Comparison of ENCODE assay signal across 8 mouse cellular contexts in the genomic region with DNA sequence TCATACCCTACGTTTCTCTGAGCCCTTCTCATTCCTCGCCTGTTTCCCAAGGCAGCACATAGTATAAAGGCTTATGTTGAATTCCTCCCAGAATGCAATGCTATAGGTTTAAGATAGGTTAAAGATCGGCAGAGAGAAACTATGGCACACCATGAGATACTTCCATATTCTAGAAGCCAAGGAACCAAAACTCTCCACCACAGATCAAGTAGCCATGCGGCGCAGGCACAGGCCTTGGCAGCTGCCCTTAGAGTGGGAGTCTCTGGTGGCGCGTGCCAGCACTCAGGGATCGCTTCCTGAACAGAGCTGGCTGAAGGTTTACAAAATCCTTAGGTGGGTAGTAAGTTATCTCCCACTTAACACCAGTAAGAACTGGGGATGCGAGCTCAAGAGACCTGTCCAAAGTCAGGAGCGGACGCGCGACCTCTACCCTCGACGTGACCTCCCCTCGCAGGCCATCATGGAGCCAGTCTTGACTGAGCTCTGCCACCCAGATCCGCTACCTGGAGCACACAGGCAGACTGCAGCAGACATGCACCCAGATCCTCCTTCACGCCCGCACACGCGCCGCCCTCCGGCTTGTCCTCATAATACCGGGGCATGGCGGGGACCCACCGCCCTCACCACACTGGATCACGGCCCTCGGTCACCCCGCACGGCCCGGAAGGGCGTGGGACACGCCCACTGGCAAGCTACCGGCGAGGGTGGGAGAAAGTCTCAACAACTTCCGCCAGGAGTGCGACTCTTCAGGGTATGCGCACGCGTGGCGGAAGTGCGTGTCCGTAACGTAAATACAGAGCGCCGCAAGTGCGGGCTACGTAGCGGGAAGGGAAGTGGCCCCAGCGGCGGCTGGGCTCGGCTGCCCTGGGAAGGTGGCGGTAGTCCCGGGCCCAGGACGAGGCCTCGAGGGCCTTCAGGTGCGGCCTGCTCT. TPM values are rescaled to one million over a fixed set of nuclear protein-coding genes. Genes with fewer than 3 reads are reported as not detected.
DNase-seq lines count a peak whose midpoint lies in the region; ATAC-seq and TF ChIP-seq lines count a peak whose summit lies in the region.

A gene (minus strand): TSS at position 738 of the 931 bp plus-strand sequence.
A gene (plus strand): TSS at position 774 of the 931 bp plus-strand sequence.

- H3K27ac ChIP-seq in heart, embryonic 11.5 days (ENCODE audit: low read depth, low read length), result peak within 1 kb of the TSS; percentile 71
- H3K27ac ChIP-seq in kidney, embryonic 16.5 days (ENCODE audit: low read length), result peak within 1 kb of the TSS; percentile 51
- H3K27ac ChIP-seq in liver, adult 2 months (replicated peaks; ENCODE audit: insufficient read depth, low read depth, low read length), result peak within 1 kb of the TSS; percentile 61

- WGBS in heart, embryonic 11.5 days (ENCODE audit: insufficient replicate concordance), result 2% methylated on average over 57 of the region's 57 CpGs
- WGBS in kidney, embryonic 16.5 days, result 2% methylated on average over 57 of the region's 57 CpGs
- under 1% methylated on average over 57 of the region's 57 CpGs for WGBS in liver, adult 2 months

- H3ac ChIP-seq in C2C12 (ENCODE audit: control insufficient read depth, insufficient read length, low read depth) (peak within 1 kb of the TSS; percentile 99), myocyte (ENCODE audit: control insufficient read depth, insufficient read length) (peak within 1 kb of the TSS; percentile 70)

- peak within 1 kb of the TSS; percentile 80 for H3K4me3 ChIP-seq in C2C12 (ENCODE audit: insufficient read depth, poor library complexity, severe bottlenecking)
- H3K4me3 ChIP-seq in erythroblast, embryonic 14.5 days (replicated peaks), result peak within 1 kb of the TSS; percentile 92
- H3K4me3 ChIP-seq in heart, embryonic 11.5 days (ENCODE audit: low read depth, low read length), result peak within 1 kb of the TSS; percentile 89
- peak within 1 kb of the TSS; percentile 85 for H3K4me3 ChIP-seq in kidney, embryonic 16.5 days (ENCODE audit: low read length)
- H3K4me3 ChIP-seq in liver, adult 2 months (ENCODE audit: insufficient read depth, low read depth, low read length), result peak within 1 kb of the TSS; percentile 74
- H3K4me3 ChIP-seq in myocyte, result peak within 1 kb of the TSS; percentile 84

- peak within 1 kb of the TSS; percentile 91 for H3K9ac ChIP-seq in heart, embryonic 11.5 days (ENCODE audit: low read depth, low read length)
- H3K9ac ChIP-seq in kidney, embryonic 16.5 days (replicated peaks; ENCODE audit: low read length), result peak within 1 kb of the TSS; percentile 85
- H3K9ac ChIP-seq in liver, adult 2 months (ENCODE audit: low read depth, low read length), result peak within 1 kb of the TSS; percentile 97

- H3K79me3 ChIP-seq in C2C12 (ENCODE audit: low read depth), result peaks cover 50% of the 10 kb centered on the region

- H3K27me3 ChIP-seq in C2C12 (ENCODE audit: control insufficient read depth, insufficient read depth, insufficient read length) (no peaks in the 10 kb centered on the region), myocyte (ENCODE audit: control insufficient read depth, insufficient read depth, insufficient read length) (no peaks in the 10 kb centered on the region)
- no peaks in the 10 kb centered on the region for H3K27me3 ChIP-seq in erythroblast, embryonic 14.5 days (ENCODE audit: control insufficient read depth)
- H3K27me3 ChIP-seq in heart, embryonic 11.5 days (ENCODE audit: control insufficient read depth, insufficient read depth, low read length), result no peaks in the 10 kb centered on the region
- H3K27me3 ChIP-seq in kidney, embryonic 16.5 days (ENCODE audit: insufficient read depth, low read length), result no peaks in the 10 kb centered on the region
- H3K27me3 ChIP-seq in liver, adult 2 months (ENCODE audit: control insufficient read depth, insufficient read depth, low read length), result no peaks in the 10 kb centered on the region
- no peaks in the 10 kb centered on the region for H3K27me3 ChIP-seq in splenic B cell, adult 2 months (ENCODE audit: control insufficient read depth, insufficient read depth, low read length, poor library complexity, severe bottlenecking)

- peak; percentile 82 for TF ChIP-seq POLR2A in brain, embryonic 14.5 days (IDR thresholded peaks at IDR 0.05; ENCODE audit: borderline replicate concordance, extremely low read depth, insufficient read depth, insufficient read length, poor library complexity, severe bottlenecking)
- TF ChIP-seq POLR2A in liver, adult 2 months (IDR thresholded peaks at IDR 0.05; ENCODE audit: extremely low read depth, insufficient read depth, low read length), result peak; percentile 76
- peak; percentile 82 for TF ChIP-seq POLR2A in myocyte (IDR thresholded peaks at IDR 0.05; ENCODE audit: insufficient read length, low read depth)

- peaks cover 80% of the 10 kb centered on the region for H3K79me2 ChIP-seq in C2C12 (ENCODE audit: control insufficient read depth, insufficient read depth)
- peaks cover 19% of the 10 kb centered on the region; the same call in 1 of the 2 replicates for H3K79me2 ChIP-seq in liver, adult 2 months (ENCODE audit: control insufficient read depth, insufficient read depth, low read length)
- H3K79me2 ChIP-seq in myocyte (ENCODE audit: control insufficient read depth, insufficient read depth), result peaks cover 45% of the 10 kb centered on the region

- H3K4me1 ChIP-seq in erythroblast, embryonic 14.5 days (ENCODE audit: control insufficient read depth), result peaks cover 58% of the 10 kb centered on the region
- H3K4me1 ChIP-seq in heart, embryonic 11.5 days (ENCODE audit: control insufficient read depth, insufficient read depth, low read length), result peaks cover 19% of the 10 kb centered on the region
- H3K4me1 ChIP-seq in kidney, embryonic 16.5 days (ENCODE audit: insufficient read depth, low read length), result peaks cover 23% of the 10 kb centered on the region
- peaks cover 12% of the 10 kb centered on the region for H3K4me1 ChIP-seq in liver, adult 2 months (ENCODE audit: control insufficient read depth, insufficient read depth, low read length)

- TF ChIP-seq CTCF in C2C12 (IDR thresholded peaks at IDR 0.05; ENCODE audit: control insufficient read depth, insufficient read depth, insufficient read length), result no peak
- TF ChIP-seq CTCF in brain, embryonic 14.5 days (IDR thresholded peaks at IDR 0.05; ENCODE audit: borderline replicate concordance, extremely low read depth, insufficient read depth, insufficient read length), result peak; percentile 19; the same call in 1 of the 2 replicates
- TF ChIP-seq CTCF in liver, adult 2 months (IDR thresholded peaks at IDR 0.05; ENCODE audit: low read depth, low read length), result no peak

- H3K4me2 ChIP-seq in heart, embryonic 11.5 days, result peak within 1 kb of the TSS; percentile 90
- peak within 1 kb of the TSS; percentile 86 for H3K4me2 ChIP-seq in kidney, embryonic 16.5 days (replicated peaks; ENCODE audit: low read depth, low read length)
- H3K4me2 ChIP-seq in myocyte (ENCODE audit: low read depth), result peak within 1 kb of the TSS; percentile 94

- H3K9me3 ChIP-seq in erythroblast, embryonic 14.5 days (ENCODE audit: control insufficient read depth, low read length), result no peaks in the 10 kb centered on the region
- H3K9me3 ChIP-seq in heart, embryonic 11.5 days (replicated peaks; ENCODE audit: control insufficient read depth, low read length), result no peaks in the 10 kb centered on the region
- H3K9me3 ChIP-seq in kidney, embryonic 16.5 days (ENCODE audit: low read length), result no peaks in the 10 kb centered on the region

- H3K36me3 ChIP-seq in C2C12 (ENCODE audit: control insufficient read depth, insufficient read depth) (peaks cover 49% of the 10 kb centered on the region), myocyte (ENCODE audit: control insufficient read depth, insufficient read depth) (peaks cover 12% of the 10 kb centered on the region)
- peaks cover 56% of the 10 kb centered on the region for H3K36me3 ChIP-seq in erythroblast, embryonic 14.5 days (ENCODE audit: control insufficient read depth)
- H3K36me3 ChIP-seq in heart, embryonic 11.5 days (ENCODE audit: control insufficient read depth, insufficient read depth, low read length), result peaks cover 17% of the 10 kb centered on the region
- peaks cover 29% of the 10 kb centered on the region for H3K36me3 ChIP-seq in kidney, embryonic 16.5 days (ENCODE audit: insufficient read depth, low read length)
- H3K36me3 ChIP-seq in liver, adult 2 months (ENCODE audit: control insufficient read depth, insufficient read depth, low read length), result peaks cover 24% of the 10 kb centered on the region
- peaks cover 9% of the 10 kb centered on the region for H3K36me3 ChIP-seq in splenic B cell, adult 2 months (ENCODE audit: control insufficient read depth, insufficient read depth, low read length, poor library complexity, severe bottlenecking)

- ATAC-seq in heart, embryonic 11.5 days (replicated peaks; ENCODE audit: insufficient number of reproducible peaks, low FRiP score, low TSS enrichment), result peak; percentile 97
- peak; percentile 99 for ATAC-seq in kidney, embryonic 16.5 days (ENCODE audit: low FRiP score, low TSS enrichment)

- peak; percentile 98 for DNase-seq in brain, embryonic 14.5 days (ENCODE audit: low read depth)
- peak; percentile 91 for DNase-seq in liver, adult 2 months (ENCODE audit: extremely low read depth, low read depth, low spot score)
- peak; percentile 96 for DNase-seq in splenic B cell, adult 2 months (ENCODE audit: low read depth, low spot score)

TF ChIP-seq in C2C12, 6 proteins besides CTCF, POLR2A, EP300 and RAD21:
- TF ChIP-seq MAX (IDR thresholded peaks at IDR 0.05) (peak; percentile 77), USF1 (IDR thresholded peaks at IDR 0.05; ENCODE audit: low read depth) (no peak)

TF ChIP-seq in myocyte, 11 proteins besides CTCF, POLR2A, EP300 and RAD21 (continues in another document):
- TF ChIP-seq E2F4 (IDR thresholded peaks at IDR 0.05; ENCODE audit: insufficient read depth) (no peak), TCF12 (IDR thresholded peaks at IDR 0.05; ENCODE audit: insufficient read depth, poor library complexity, severe bottlenecking) (no peak)

RNA-seq across cellular contexts. Expression of the first gene that starts in this region (rescaled TPM):
- polyA plus RNA-seq in C2C12 (2012; fragmentation: generic; extraction: Trizol) (33.9 TPM), myocyte (2012; fragmentation: generic; extraction: Trizol) (41.3 TPM)
- 50.0 and 59.8 TPM in 2 replicates for polyA plus RNA-seq in brain, embryonic 14.5 days (2012; rRNA removed)
- polyA plus RNA-seq in erythroblast, embryonic 14.5 days (2012), result 0.30 and 0.33 TPM in 2 replicates
- 84.2 and 86.8 TPM in 2 replicates for polyA plus RNA-seq in heart, embryonic 11.5 days (2014; fragmentation: Nextera tagmentation; extraction: Ambion mirVana)
- polyA plus RNA-seq in kidney, embryonic 16.5 days (2015; fragmentation: Nextera tagmentation; extraction: Ambion mirVana), result 59.9 and 60.1 TPM in 2 replicates
- total RNA-seq in liver, adult 2 months (2014; rRNA removed), result 41.6 and 47.2 TPM in 2 replicates
- polyA plus RNA-seq in liver, adult 2 months (2012; rRNA removed), result 45.8 and 53.2 TPM in 2 replicates

RNA-seq across cellular contexts. Expression of the second gene that starts in this region (rescaled TPM):
- 38.5 TPM for polyA plus RNA-seq in C2C12 (2012; fragmentation: generic; extraction: Trizol)
- 76.7 and 112 TPM in 2 replicates for polyA plus RNA-seq in brain, embryonic 14.5 days (2012; rRNA removed)
- 2.6 and 4.1 TPM in 2 replicates for polyA plus RNA-seq in erythroblast, embryonic 14.5 days (2012)
- polyA plus RNA-seq in heart, embryonic 11.5 days (2014; fragmentation: Nextera tagmentation; extraction: Ambion mirVana), result 82.5 and 88.1 TPM in 2 replicates
- polyA plus RNA-seq in kidney, embryonic 16.5 days (2015; fragmentation: Nextera tagmentation; extraction: Ambion mirVana), result 128 and 144 TPM in 2 replicates
- total RNA-seq in liver, adult 2 months (2014; rRNA removed), result 49.3 and 51.4 TPM in 2 replicates
- 38.1 and 39.8 TPM in 2 replicates for polyA plus RNA-seq in liver, adult 2 months (2012; rRNA removed)
- 33.1 TPM for polyA plus RNA-seq in myocyte (2012; fragmentation: generic; extraction: Trizol)

Comparison
In these comparisons a context has a peak if more than half of its experiments do, and no peak if none do; other contexts are left out.
1. Peak in every context shown above with its lines: DNase-seq, ATAC-seq, H3K4me3 ChIP-seq and H3K27ac ChIP-seq.
2. RNA of the first gene that starts in this region (polyA plus RNA-seq): 84.2 to 86.8 TPM in heart, embryonic 11.5 days, 59.9 to 60.1 TPM in kidney, embryonic 16.5 days, 50.0 to 59.8 TPM in brain, embryonic 14.5 days, 45.8 to 53.2 TPM in liver, adult 2 months, 41.3 TPM in myocyte (single experiment) and 33.9 TPM in C2C12 (single experiment); 0.30 to 0.33 TPM in erythroblast, embryonic 14.5 days; every median in the first group is over 10 times any median in the second.